Mouse (Mus musculus) megakaryocyte, embryonic 14.5 days (primary cell): ENCODE measurements around the gene Kel.

Experiments
- FLI1 ChIP-seq: IDR thresholded peaks from 2 replicates; pipeline ENCODE4 v1.6.1; 2012; ENCODE audit warnings: low read length, inconsistent platforms, mixed read lengths
- GATA1 ChIP-seq: IDR thresholded peaks from 3 replicates; pipeline ENCODE4 v1.6.1; 2012; ENCODE audit warnings: mixed read lengths, low read length, inconsistent platforms, borderline replicate concordance

DNA sequence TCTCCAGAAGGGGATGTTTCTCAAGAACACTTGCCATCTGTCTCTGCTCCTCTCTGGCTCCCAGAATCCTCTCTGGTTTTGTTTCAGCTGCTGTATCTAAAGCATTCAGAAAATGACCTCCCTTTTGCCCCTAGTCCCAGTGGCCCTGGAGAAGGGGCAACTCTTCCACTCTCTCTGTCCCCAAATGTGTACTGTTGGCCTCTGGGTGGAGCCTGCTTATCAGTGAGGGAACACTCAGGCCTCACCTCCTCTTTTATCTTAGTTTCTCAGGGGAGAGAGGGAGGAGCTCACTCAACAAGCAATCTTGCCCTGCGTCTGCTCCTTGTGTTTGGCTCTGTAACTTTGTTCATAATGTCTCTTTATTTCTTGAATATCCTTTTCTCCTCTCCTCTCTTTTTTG, at the start of gene Kel:
- TF ChIP-seq GATA1 (no peak), FLI1 (no peak)
